Mouse (Mus musculus): ENCODE measurements around the gene Ctsw.

DNA sequence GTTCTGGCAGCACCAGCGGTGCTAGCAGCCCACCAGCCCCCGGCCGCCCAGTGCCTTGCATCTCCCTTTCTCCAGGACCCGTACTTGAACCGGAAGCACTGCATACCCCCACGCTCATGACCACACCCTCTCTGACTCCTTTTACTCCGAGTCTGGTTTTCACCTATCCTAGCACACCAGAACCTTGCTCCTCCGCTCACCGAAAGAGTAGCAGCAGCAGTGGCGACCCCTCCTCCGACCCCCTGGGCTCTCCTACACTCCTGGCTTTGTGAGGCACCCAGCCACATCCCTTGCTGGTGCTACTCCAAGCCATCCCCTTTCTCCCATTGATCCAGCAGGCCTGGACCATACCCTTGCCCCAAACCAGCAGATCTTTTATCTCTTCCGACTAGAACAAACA is 13.3 kb downstream of the Ctsw start:
- no peak for TF ChIP-seq CTCF (IDR thresholded peaks at IDR 0.05; ENCODE audit: control insufficient read depth, insufficient read depth, low read length)
- no peak for TF ChIP-seq POLR2A (IDR thresholded peaks at IDR 0.05; ENCODE audit: borderline replicate concordance, control insufficient read depth, low read depth, low read length)

Data from bone marrow, adult 2 months (tissue).